Mouse (Mus musculus): ENCODE data around the gene Traip. TPM values are rescaled to one million over a fixed set of nuclear protein-coding genes. Genes with fewer than 3 reads are reported as not detected.

Gene Traip
- polyA plus RNA-seq, 1 experiment = 0.28 TPM

DNA sequence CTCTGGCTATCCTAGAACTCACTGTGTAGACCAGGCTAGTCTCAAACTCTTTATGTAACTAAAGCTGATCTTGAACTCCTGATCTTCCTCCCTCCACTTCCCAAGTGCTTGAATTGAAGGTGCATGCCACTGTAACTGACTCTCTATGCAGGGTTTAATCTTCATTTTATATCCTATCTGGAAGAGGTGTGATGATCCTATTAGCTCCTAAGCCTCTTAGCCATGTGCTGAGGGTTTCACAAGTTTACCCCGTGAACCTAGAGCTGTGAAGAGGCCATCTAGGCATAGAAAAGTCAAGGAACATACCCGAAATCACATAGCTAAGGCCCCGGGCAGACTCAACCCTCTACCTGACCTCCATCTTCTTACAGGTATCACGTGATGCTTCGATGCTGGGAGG, 30.5 kb upstream of the Traip start:
- no peak for DNase-seq
- 84% methylated on average over 5 of the region's 5 CpGs for WGBS
- no peaks in the 10 kb centered on the region for H3K27me3 ChIP-seq (replicated peaks; ENCODE audit: control insufficient read depth, insufficient read depth, low read length)
- no peak overlapping the region for H3K4me3 ChIP-seq (ENCODE audit: insufficient read depth, low read depth, low read length)
- no peaks in the 10 kb centered on the region for H3K4me1 ChIP-seq (ENCODE audit: control insufficient read depth, insufficient read depth, low read length)
- H3K36me3 ChIP-seq (ENCODE audit: control insufficient read depth, insufficient read depth, low read length) = no peaks in the 10 kb centered on the region
- no peak for TF ChIP-seq POLR2A (IDR thresholded peaks at IDR 0.05; ENCODE audit: low read depth, low read length)
- no peak overlapping the region for H3K27ac ChIP-seq (ENCODE audit: insufficient read depth, low read depth, low read length)

DNA sequence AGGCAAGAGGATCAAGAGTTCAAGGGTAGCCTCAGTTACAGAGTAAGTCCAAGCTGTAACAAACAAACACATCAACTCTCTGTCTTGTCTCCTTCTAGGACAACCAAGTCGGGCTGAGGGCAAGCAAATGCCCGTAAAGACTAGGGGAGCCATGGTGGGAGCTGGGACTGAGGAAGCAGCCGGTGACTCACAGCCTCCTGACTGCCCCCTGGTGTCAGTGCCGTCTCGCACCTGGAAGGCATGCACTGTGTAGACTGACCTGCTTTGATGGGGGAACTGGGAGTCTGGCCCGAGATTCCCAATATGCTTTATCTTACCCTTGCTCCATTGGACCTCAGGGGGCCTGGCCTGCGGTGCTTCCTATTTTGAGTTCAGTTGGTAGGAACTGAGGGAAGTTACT, 26.9 kb upstream of the Traip start:
- no peak overlapping the region for H3K27ac ChIP-seq (ENCODE audit: insufficient read depth, low read depth, low read length)
- H3K27me3 ChIP-seq (replicated peaks; ENCODE audit: control insufficient read depth, insufficient read depth, low read length) = no peaks in the 10 kb centered on the region
- 43% methylated on average over 7 of the region's 7 CpGs for WGBS
- no peak overlapping the region for H3K4me3 ChIP-seq (ENCODE audit: insufficient read depth, low read depth, low read length)
- no peaks in the 10 kb centered on the region for H3K36me3 ChIP-seq (ENCODE audit: control insufficient read depth, insufficient read depth, low read length)
- peak; percentile 56 for DNase-seq
- H3K4me1 ChIP-seq (ENCODE audit: control insufficient read depth, insufficient read depth, low read length) = no peaks in the 10 kb centered on the region
- TF ChIP-seq POLR2A (IDR thresholded peaks at IDR 0.05; ENCODE audit: low read depth, low read length) = no peak
- peak; percentile 78 for TF ChIP-seq CTCF (conservative IDR thresholded peaks at IDR 0.05; ENCODE audit: insufficient read depth, insufficient read length, low read depth, low read length)

DNA sequence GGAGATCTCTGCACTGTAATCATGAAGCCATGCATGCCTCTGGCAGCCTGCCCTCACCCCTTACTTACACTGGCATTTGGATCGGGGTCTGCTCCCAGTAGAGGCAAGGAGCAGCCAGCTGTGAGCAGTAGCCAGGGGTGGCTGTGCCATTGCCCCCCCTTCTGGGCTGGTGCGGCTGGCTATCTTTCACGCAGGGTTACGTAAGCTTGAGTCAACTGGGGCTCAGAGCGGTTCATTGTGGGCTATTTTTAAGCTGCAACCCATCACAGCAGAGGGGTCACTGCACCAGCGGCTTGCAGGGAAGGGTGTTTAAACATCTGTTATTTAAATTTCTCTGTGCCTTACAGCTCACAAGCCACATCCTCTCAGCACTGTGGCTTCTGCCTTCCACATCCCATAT, 26.0 kb upstream of the Traip start:
- WGBS = 60% methylated on average over 6 of the region's 6 CpGs
- Histone ChIP-seq H3K36me3 (ENCODE audit: control insufficient read depth, insufficient read depth, low read length) (no peaks in the 10 kb centered on the region), H3K27me3 (replicated peaks; ENCODE audit: control insufficient read depth, insufficient read depth, low read length) (no peaks in the 10 kb centered on the region), H3K27ac (ENCODE audit: insufficient read depth, low read depth, low read length) (no peak overlapping the region), H3K4me3 (ENCODE audit: insufficient read depth, low read depth, low read length) (no peak overlapping the region), H3K4me1 (ENCODE audit: control insufficient read depth, insufficient read depth, low read length) (no peaks in the 10 kb centered on the region)
- no peak for DNase-seq
- TF ChIP-seq POLR2A (IDR thresholded peaks at IDR 0.05; ENCODE audit: low read depth, low read length) (no peak), CTCF (conservative IDR thresholded peaks at IDR 0.05; ENCODE audit: insufficient read depth, insufficient read length, low read depth, low read length) (no peak)

DNA sequence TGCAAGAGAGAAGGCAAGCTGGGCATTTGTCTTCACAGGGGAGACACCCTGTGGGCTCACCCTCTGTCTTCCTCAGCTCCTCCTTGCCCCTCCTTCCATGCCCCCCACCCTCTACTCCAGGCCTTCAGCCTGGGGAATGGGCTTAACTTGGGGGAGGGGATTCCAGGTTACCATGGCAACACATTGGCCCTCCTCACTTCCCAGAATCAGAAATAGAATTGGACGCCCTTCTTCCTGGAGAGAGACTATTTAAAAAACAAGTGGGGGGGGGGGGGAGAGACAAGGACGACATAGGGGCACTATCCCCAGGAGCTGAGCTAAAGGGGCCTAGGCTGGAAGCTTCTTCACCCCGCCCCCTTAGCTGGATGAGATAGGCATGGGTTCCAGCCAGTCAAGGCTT, 24.7 kb upstream of the Traip start:
- Histone ChIP-seq H3K27me3 (replicated peaks; ENCODE audit: control insufficient read depth, insufficient read depth, low read length) (no peaks in the 10 kb centered on the region), H3K4me3 (ENCODE audit: insufficient read depth, low read depth, low read length) (no peak overlapping the region), H3K27ac (ENCODE audit: insufficient read depth, low read depth, low read length) (no peak overlapping the region), H3K36me3 (ENCODE audit: control insufficient read depth, insufficient read depth, low read length) (no peaks in the 10 kb centered on the region), H3K4me1 (ENCODE audit: control insufficient read depth, insufficient read depth, low read length) (no peaks in the 10 kb centered on the region)
- DNase-seq = no peak
- TF ChIP-seq POLR2A (IDR thresholded peaks at IDR 0.05; ENCODE audit: low read depth, low read length) (no peak), CTCF (conservative IDR thresholded peaks at IDR 0.05; ENCODE audit: insufficient read depth, insufficient read length, low read depth, low read length) (no peak)
- WGBS = 60% methylated on average over 3 of the region's 3 CpGs

DNA sequence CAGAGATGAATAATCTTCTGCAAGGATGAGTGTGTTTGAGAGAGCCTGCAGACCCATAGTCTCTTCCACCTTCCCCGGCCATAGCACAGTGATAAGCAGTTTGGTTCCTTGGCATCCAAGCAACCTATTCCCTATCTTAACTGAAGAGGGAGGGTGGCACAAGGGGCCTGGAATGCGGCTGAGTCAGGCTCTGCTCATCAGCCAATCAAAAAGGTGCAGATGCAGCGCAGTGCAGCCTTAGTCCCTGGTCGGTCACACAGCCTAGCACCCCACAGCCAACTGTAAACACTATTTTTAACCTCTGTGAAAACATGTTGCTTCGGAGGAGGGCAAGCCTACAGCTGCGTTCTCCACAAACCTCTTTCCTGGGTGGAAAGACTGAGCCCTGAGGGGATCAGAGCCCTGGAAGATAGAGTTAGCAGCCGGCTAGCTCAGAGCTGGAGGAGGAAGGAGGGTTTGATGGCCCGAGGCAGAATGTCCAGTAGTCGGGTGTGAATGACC, 23.0 kb upstream of the Traip start:
- Histone ChIP-seq H3K27me3 (replicated peaks; ENCODE audit: control insufficient read depth, insufficient read depth, low read length) (no peaks in the 10 kb centered on the region), H3K36me3 (ENCODE audit: control insufficient read depth, insufficient read depth, low read length) (no peaks in the 10 kb centered on the region), H3K4me3 (ENCODE audit: insufficient read depth, low read depth, low read length) (no peak overlapping the region), H3K27ac (ENCODE audit: insufficient read depth, low read depth, low read length) (no peak overlapping the region), H3K4me1 (ENCODE audit: control insufficient read depth, insufficient read depth, low read length) (no peaks in the 10 kb centered on the region)
- 45% methylated on average over 9 of the region's 9 CpGs for WGBS
- no peak for DNase-seq
- no peak for TF ChIP-seq CTCF (conservative IDR thresholded peaks at IDR 0.05; ENCODE audit: insufficient read depth, insufficient read length, low read depth, low read length)
- no peak for TF ChIP-seq POLR2A (IDR thresholded peaks at IDR 0.05; ENCODE audit: low read depth, low read length)

DNA sequence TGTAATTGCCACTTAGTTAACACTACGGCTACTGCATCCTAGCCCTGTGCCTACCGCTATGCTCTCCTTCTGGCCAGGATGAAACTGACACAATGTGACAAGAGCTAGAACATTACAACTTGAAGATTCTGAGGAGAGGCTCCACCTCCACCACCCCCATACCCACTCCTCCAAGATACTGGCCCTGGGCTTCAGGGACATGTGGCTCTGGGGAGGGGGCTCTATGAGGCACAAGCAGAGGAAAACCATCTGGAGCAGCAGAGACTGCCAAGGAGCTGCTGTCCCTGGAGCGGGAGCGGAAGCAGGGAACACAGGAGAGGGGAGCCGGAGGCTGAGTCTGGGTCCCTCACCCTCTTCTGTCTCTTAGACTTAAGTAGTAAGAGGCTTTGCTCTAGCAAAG, 22.2 kb upstream of the Traip start:
- H3K36me3 ChIP-seq (ENCODE audit: control insufficient read depth, insufficient read depth, low read length) = no peaks in the 10 kb centered on the region
- WGBS = 78% methylated on average over 5 of the region's 5 CpGs
- no peak overlapping the region for H3K4me3 ChIP-seq (ENCODE audit: insufficient read depth, low read depth, low read length)
- H3K27ac ChIP-seq (ENCODE audit: insufficient read depth, low read depth, low read length) = no peak overlapping the region
- no peaks in the 10 kb centered on the region for H3K27me3 ChIP-seq (replicated peaks; ENCODE audit: control insufficient read depth, insufficient read depth, low read length)
- H3K4me1 ChIP-seq (ENCODE audit: control insufficient read depth, insufficient read depth, low read length) = no peaks in the 10 kb centered on the region
- DNase-seq = no peak
- TF ChIP-seq POLR2A (IDR thresholded peaks at IDR 0.05; ENCODE audit: low read depth, low read length) = no peak
- TF ChIP-seq CTCF (conservative IDR thresholded peaks at IDR 0.05; ENCODE audit: insufficient read depth, insufficient read length, low read depth, low read length) = no peak

DNA sequence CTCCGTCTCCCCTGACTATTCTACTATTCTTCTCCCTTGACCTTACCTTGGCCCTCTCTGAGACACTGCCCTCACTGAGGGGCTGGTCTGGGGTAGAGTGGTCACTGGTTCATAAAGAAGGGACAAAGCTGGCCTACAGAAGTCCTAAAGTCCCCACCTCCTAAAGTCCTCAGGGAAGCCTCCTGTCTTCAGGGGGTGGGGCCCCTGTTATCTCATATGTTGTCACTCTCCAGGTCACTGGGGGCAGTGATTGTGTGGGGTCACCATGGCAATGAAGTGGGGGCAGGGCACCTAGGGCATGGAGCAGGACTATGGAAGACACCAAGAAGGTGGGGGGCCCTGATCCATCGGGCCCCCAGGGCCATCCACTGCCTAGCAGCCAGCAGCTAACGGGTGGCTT, 21.8 kb upstream of the Traip start, which contains the start of gene Actl11:
Gene Actl11 (plus strand): TSS at position 301 of the 400 bp plus-strand sequence.
- H3K27ac ChIP-seq (ENCODE audit: insufficient read depth, low read depth, low read length) = no peak within 1 kb of the TSS
- H3K4me1 ChIP-seq (ENCODE audit: control insufficient read depth, insufficient read depth, low read length) = no peaks in the 10 kb centered on the region
- TF ChIP-seq CTCF (conservative IDR thresholded peaks at IDR 0.05; ENCODE audit: insufficient read depth, insufficient read length, low read depth, low read length) = no peak
- no peak for TF ChIP-seq POLR2A (IDR thresholded peaks at IDR 0.05; ENCODE audit: low read depth, low read length)
- 82% methylated on average over 3 of the region's 3 CpGs for WGBS
- H3K27me3 ChIP-seq (replicated peaks; ENCODE audit: control insufficient read depth, insufficient read depth, low read length) = no peaks in the 10 kb centered on the region
- H3K4me3 ChIP-seq (ENCODE audit: insufficient read depth, low read depth, low read length) = no peak within 1 kb of the TSS
- no peak for DNase-seq
- no peaks in the 10 kb centered on the region for H3K36me3 ChIP-seq (ENCODE audit: control insufficient read depth, insufficient read depth, low read length)

DNA sequence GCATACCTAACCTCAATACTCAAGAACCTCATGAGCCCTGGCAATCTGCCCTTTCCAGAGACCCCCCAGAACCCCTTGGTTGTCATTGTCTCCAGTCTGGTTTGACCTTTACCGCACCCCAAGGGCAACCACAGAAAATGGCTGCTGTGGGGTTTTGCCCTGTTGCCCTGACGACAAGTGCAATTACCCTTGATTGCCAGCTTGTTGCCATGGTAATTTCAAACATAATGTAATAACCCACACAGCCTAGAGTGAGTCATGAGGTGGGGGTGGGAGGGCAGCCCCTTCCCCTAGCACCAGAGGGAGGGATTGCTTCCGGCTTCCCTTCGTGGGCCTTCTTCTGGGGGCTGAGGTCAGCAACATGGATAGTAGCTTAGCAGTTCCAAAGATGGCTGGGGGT, 17.7 kb upstream of the Traip start:
- 79% methylated on average over 4 of the region's 4 CpGs for WGBS
- TF ChIP-seq POLR2A (IDR thresholded peaks at IDR 0.05; ENCODE audit: low read depth, low read length) = no peak
- no peak for TF ChIP-seq CTCF (conservative IDR thresholded peaks at IDR 0.05; ENCODE audit: insufficient read depth, insufficient read length, low read depth, low read length)
- peaks cover 5% of the 10 kb centered on the region; the same call in 1 of the 2 replicates for H3K27me3 ChIP-seq (replicated peaks; ENCODE audit: control insufficient read depth, insufficient read depth, low read length)
- H3K27ac ChIP-seq (ENCODE audit: insufficient read depth, low read depth, low read length) = no peak overlapping the region
- no peaks in the 10 kb centered on the region for H3K4me1 ChIP-seq (ENCODE audit: control insufficient read depth, insufficient read depth, low read length)
- no peak for DNase-seq
- H3K4me3 ChIP-seq (ENCODE audit: insufficient read depth, low read depth, low read length) = no peak overlapping the region
- H3K36me3 ChIP-seq (ENCODE audit: control insufficient read depth, insufficient read depth, low read length) = no peaks in the 10 kb centered on the region

All from kidney, adult 2 months (tissue).